Mouse (Mus musculus): ENCODE measurements around the gene Hadhb.

Hadhb gene

GRCm38 (mm10) chr5:30127921-30128597, 27.0 kb upstream of the Hadhb start:
- DNase-seq (ENCODE audit: low read depth, low spot score): no peak

- no peak for DNase-seq (ENCODE audit: low read depth, low spot score)
These were observed 26.4 kb upstream of the Hadhb start for GRCm38 (mm10) chr5:30128680-30129079.

GRCm38 (mm10) chr5:30131246-30131645, 23.8 kb upstream of the Hadhb start:
- no peak for DNase-seq (ENCODE audit: low read depth, low spot score)

- no peak for DNase-seq (ENCODE audit: low read depth, low spot score)
These were observed 22.9 kb upstream of the Hadhb start for GRCm38 (mm10) chr5:30132173-30132572.

- no peak for DNase-seq (ENCODE audit: low read depth, low spot score)
These were observed 19.3 kb upstream of the Hadhb start for GRCm38 (mm10) chr5:30135711-30136231.

GRCm38 (mm10) chr5:30137271-30137670, 17.8 kb upstream of the Hadhb start:
- DNase-seq (ENCODE audit: low read depth, low spot score): no peak

GRCm38 (mm10) chr5:30138193-30138592, 16.9 kb upstream of the Hadhb start:
- peak; percentile 53 for DNase-seq (ENCODE audit: low read depth, low spot score)

GRCm38 (mm10) chr5:30146526-30146925, 8.5 kb upstream of the Hadhb start:
- no peak for DNase-seq (ENCODE audit: low read depth, low spot score)

- DNase-seq (ENCODE audit: low read depth, low spot score): no peak
These were observed 6.7 kb upstream of the Hadhb start for GRCm38 (mm10) chr5:30148133-30148920.

- no peak for DNase-seq (ENCODE audit: low read depth, low spot score)
These were observed 3.0 kb upstream of the Hadhb start for GRCm38 (mm10) chr5:30152007-30152406.

- no peak for DNase-seq (ENCODE audit: low read depth, low spot score)
These were observed 2.6 kb upstream of the Hadhb start for GRCm38 (mm10) chr5:30152413-30152812.

GRCm38 (mm10) chr5:30153222-30153621, 1.8 kb upstream of the Hadhb start:
- DNase-seq (ENCODE audit: low read depth, low spot score): no peak

GRCm38 (mm10) chr5:30154013-30154412, 1.0 kb upstream of the Hadhb start:
- DNase-seq (ENCODE audit: low read depth, low spot score): no peak

- no peak for DNase-seq (ENCODE audit: low read depth, low spot score)
These were observed 346 bp downstream of the Hadhb start for GRCm38 (mm10) chr5:30155395-30155792.

GRCm38 (mm10) chr5:30155821-30156629, 977 bp downstream of the Hadhb start:
- DNase-seq (ENCODE audit: low read depth, low spot score): peak; percentile 73

GRCm38 (mm10) chr5:30159601-30160000, 4.6 kb downstream of the Hadhb start:
- no peak for DNase-seq (ENCODE audit: low read depth, low spot score)

GRCm38 (mm10) chr5:30161836-30162235, 6.8 kb downstream of the Hadhb start:
- no peak for DNase-seq (ENCODE audit: low read depth, low spot score)

- no peak for DNase-seq (ENCODE audit: low read depth, low spot score)
These were observed 7.3 kb downstream of the Hadhb start for GRCm38 (mm10) chr5:30162339-30162738.

GRCm38 (mm10) chr5:30165234-30165946, 10.3 kb downstream of the Hadhb start:
- no peak for DNase-seq (ENCODE audit: low read depth, low spot score)

GRCm38 (mm10) chr5:30170303-30170940, 15.4 kb downstream of the Hadhb start:
- no peak for DNase-seq (ENCODE audit: low read depth, low spot score)

- DNase-seq (ENCODE audit: low read depth, low spot score): no peak
These were observed 17.1 kb downstream of the Hadhb start for GRCm38 (mm10) chr5:30172115-30172514.

Measured in A20 (cell line).